Mouse (Mus musculus): ENCODE results near the gene Ralgds. TPM values are rescaled to one million over a fixed set of nuclear protein-coding genes. Genes with fewer than 3 reads are reported as not detected.

Ralgds gene
- total RNA-seq, 2 experiments from 2014 or later, result 155 to 158 TPM

DNA sequence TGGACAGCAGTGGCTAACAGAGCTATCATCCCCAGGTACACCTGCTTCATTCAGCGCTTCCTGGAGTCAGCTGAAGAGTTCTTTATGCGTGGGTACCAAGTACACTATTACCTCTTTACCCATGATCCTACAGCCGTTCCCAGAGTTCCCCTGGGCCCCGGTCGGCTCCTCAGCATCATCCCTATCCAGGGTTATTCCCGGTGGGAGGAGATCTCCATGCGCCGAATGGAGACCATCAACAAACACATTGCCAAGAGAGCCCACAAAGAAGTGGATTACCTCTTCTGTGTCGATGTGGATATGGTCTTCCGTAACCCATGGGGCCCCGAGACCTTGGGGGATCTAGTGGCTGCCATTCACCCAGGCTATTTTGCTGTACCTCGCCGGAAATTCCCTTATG is 8.2 kb upstream of the Ralgds start:
- no peak for DNase-seq (ENCODE audit: low spot score in 2 of 2)

DNA sequence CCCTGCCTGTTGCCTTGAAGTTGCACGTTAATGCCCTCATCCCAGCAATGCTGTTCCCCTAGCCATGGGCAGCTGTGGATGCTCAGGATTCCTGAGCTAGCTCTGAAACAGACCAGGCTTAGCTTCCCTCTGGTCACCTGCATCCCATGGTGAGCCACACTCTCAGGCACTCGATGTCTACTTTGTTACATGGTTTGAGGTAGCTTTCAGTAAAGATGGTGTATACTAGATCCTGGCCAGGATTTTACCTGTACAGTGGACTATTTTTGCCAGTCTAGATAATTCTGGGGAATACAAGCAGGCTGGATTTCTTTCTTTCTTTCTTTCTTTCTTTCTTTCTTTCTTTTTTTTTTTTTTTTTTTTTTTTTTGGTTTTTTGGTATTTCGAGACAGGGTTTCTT is 7.1 kb upstream of the Ralgds start, which contains the start of gene Gm10134:
Gene Gm10134 (plus strand): TSS at position 301 of the 400 bp plus-strand sequence.
- no peak for DNase-seq (ENCODE audit: low spot score in 2 of 2)

DNA sequence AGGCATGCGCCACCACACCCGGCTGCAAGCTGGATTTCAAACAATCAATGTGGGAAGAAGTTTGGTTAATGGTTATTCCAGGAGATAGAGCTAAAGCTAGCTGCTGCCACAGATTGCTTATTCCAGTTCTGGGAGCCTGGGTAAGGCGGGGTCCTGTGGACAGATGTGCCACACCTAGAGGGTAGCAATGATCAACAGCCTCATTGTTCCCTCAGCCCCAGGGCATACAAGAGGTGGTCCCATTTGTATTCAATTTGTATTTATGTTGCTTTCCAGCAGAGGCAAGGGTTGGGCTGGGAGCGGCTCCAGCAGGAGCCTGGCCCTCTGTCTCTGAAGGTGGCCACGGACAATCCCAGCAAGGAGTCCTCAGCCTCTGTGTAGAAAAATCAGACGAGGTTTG is 6.6 kb upstream of the Ralgds start:
- no peak for DNase-seq (ENCODE audit: low spot score in 2 of 2)

DNA sequence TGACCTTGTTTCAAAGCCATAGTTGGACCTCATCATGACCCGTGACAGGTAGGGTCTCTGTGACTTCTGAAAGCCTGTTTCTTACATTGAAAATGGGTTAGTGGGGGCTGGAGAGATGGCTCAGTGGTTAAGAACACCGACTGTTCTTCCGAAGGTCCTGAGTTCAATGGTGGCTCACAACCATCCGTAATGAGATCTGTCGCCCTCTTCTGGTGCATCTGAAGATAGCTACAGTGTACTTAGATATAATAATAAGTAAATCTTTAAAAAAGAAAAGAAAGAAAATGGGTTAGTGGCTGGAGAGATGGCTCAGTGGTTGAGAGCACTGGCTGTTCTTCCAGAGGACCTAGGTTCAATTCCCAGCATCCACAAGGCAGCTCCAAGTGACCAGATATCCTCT is 1.3 kb upstream of the Ralgds start:
- peak; percentile 2 to 7 for DNase-seq (ENCODE audit: low spot score in 2 of 2)

DNA sequence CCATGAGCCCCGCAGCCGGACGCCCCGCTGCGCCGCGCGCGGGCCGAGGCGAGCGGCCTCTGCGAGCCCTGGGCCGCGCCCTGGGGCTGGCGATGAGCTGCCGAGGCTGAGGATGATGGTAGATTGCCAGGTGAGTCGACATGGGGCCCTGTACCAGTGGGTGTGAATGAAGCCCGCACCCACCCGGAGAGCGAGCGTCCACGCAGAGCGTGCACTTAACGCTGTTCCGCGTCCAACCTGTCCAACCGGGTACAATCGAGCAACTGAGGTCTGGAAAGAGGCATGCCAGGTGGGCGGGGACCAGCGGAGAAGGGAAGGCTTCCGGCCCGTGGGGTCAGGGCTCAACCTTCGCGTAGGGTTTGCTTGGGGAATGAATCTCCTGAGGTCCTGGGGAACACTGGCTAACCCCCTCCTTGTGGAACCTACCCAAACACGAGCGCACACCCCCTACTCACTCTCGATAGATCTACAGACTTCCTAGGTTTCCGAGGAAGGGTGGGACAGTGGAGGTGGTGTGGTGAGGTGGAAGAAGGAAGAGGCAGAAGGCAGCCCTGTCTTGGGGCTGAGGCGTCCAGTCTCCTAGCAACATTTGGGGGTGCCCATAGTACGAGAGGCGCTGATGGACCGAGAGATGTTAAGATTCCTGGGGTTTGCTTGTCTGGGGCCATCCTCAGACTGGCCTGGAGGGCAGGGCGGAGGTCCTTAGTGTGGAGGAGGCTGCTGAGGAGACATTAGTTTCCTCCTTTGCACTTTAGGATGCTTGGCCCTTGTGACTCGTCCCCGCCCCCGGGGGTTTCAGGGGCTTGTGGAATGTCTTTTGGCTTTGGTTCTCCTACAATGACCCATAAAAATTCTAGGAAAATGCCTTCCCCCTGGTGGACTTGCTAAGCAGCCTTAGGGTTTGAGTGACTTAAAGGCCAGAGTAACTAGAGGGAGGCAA is 776 bp downstream of the Ralgds start:
- DNase-seq (ENCODE audit: low spot score in 2 of 2), result peak; percentile 46 to 57

DNA sequence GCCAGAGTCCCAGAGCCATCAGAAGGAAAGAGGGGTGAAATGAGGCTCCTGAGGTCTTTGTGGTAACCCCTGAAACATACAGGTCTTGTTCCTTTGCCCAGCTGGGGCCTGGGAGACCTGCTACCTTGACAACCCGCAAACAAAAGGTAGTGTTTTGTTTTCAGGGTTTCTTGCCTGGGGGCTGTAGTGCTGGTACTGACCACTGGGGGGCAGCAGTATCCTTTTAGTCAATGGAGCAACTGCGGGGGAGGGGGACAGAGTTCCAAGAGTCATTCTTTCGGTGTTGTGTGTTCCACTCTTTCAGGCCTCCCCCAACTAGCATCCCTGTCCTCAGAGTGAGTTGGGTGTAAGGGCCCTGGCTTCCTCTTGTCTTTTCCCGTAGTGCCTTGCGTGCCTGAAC is 1.6 kb downstream of the Ralgds start:
- DNase-seq (ENCODE audit: low spot score in 2 of 2), result peak; percentile 92 to 93

DNA sequence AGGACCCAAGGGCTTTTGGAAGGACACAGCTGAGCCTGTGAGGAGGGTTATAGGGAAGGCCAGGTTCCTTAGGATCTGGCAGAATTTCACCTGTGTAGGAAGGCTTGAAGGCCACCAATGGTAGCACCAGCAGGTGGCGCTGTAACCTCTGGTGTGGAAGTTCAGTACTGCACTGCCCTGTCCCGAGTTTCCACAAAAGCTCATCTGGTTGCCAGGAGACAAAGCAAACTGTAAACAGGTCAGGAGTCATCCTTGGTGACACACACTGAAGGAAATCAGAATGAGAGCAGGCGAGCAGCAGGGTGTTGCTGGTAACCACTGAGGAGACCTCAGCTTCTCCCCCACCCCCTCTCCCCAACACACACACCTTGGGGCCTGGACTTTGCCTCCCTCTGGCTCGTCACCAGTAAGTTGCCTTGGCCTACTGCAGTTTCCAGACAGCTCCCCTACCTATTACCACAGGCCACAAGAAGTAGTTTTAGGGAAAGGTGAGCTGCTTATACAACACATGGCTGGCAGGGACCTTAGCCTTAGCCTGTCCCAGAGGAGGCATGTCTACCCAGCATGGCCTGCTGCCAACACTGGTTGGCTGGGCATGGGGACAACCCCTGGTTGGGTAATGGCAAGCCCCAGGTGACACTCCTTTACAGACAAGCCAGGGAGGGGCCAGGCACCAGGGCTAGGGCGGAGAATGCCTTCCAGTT is 4.4 kb downstream of the Ralgds start:
- peak; percentile 72 to 77 for DNase-seq (ENCODE audit: low spot score in 2 of 2)

DNA sequence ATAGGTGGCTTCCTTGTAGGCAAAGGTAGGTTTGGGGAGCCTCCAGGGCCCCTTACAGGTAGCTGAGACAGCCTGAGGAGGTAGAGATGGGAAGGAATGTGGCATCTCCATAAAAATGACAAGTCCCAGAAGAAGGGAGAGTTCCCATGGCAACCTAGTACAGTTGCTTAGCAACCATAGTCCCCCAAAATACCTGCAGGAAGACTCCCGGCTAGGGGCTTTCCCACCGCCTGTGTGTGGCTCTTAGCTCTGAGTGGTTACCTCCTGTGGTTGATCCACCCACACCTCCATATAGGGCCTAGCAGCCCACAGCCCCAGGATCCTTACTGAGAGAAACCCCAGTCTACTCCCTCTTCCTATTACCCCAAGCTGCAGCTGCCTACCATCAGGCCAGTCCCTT is 5.3 kb downstream of the Ralgds start:
- DNase-seq (ENCODE audit: low spot score in 2 of 2), result peak; percentile 27 to 49

DNA sequence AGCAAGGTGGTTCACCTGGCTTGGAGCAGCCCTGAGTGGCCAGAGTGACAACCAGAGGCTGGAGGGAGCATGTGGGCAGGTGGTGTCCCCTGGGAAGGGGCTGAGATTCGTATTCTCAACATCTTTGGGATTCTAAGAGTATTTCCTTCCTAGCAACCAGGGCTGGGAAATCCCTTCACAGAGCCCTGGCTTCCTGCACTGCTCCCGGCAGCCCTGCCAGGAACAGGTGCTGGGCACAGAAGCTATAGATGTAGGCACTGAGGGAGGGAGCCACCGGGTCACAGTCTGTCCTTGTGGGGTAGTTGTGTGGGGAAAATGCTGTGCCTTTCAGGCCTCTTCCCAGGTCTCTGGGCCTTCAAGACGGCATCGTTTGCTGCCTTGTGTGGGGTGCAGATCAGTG is 7.7 kb downstream of the Ralgds start:
- peak; percentile 21 to 23 for DNase-seq (ENCODE audit: low spot score in 2 of 2)

DNA sequence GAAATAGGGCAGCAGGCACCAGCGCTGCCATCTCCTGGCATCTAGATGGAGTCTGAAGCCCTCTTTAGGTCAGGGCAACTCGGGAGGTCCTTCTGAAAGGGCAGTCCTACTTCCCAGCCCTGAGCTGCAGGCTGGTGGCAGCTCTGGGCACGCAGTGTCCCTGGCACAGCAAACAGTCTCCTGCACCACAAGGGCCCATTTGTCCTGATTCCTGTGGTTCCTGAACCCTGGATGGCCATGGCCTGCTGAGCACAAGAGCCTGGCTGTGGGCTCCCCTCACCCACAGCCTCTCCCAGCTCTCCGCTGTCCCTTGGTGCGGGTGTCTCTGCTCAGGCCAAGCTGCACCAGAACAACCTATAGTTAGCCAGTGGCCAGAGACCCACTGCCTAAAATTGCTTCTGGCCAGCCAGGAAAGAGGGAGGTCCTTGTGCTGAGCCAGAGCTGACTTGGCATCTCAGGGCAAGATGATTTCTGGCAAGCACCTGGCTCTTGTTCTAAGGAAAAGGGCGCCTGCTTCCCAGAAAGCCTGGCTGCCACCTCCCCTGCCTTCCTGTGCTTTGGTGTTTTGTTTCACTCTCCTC is 8.7 kb downstream of the Ralgds start:
- peak; percentile 61 to 65 for DNase-seq (ENCODE audit: low spot score in 2 of 2)

DNA sequence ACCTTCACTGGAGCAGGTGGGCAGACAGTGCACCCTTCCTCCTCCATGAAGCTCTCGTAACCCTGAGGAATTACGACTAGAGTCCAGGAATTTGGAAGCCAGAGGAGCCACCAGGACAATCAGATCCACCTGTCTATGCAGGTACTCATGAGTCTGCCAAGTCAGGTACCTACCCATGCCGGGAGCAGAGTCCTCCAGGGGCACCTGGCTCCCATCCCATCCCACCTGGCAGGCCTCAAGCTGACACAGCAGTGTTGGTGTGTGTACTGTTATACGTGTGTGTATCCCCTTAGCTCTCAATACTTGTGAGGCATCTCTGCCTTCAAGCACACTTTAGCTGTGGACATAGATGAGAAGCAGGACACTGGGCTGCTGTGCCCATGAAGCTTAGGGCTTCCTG is 9.2 kb downstream of the Ralgds start:
- DNase-seq (ENCODE audit: low spot score in 2 of 2), result peak; percentile 22 to 39

DNA sequence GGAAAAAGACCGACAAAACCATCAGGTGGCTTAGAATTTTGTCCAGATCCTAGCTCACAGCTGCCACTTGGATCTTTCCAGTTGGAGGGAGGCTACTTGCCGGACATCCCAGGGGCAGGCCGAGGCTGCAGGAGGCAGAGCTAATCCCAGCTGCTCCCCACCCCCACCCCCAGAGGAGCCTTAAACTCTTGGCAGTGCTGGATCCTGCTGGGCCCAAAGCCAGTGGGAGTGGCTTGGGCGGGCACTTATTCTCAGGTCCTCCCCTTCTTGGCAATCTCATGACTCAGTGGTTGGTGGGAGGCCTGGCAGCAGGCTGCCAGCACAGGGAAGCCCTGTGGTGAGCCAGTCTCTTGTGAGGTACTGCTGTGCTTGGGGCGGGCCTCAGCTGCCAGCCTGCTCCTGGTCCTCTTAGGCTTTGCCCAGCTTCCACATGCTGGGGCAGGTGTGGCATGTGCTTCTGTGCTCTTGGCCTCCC is 10.8 kb downstream of the Ralgds start:
- DNase-seq (ENCODE audit: low spot score in 2 of 2), result peak; percentile 89 to 92

DNA sequence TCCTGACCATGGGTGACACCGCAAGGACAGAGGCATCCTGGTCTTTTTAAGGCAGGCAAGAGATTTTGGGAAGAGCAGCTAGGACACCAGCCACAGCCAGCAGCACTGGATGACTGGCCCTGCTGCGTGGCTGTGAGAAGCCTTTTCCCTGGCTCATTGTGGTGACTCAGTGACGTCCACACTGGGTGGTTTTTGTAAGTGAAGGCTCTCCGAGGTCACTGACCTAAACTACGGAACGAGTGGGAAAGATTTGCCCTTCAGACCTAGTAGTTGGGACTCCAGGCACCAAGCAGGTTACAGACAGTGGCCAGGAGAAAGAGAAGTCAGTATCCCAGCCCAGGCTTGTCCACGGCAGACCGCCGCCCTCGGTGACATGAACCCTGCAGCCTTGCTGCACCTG is 11.5 kb downstream of the Ralgds start:
- DNase-seq (ENCODE audit: low spot score in 2 of 2), result peak in 1 of 2 experiments; percentile 11

DNA sequence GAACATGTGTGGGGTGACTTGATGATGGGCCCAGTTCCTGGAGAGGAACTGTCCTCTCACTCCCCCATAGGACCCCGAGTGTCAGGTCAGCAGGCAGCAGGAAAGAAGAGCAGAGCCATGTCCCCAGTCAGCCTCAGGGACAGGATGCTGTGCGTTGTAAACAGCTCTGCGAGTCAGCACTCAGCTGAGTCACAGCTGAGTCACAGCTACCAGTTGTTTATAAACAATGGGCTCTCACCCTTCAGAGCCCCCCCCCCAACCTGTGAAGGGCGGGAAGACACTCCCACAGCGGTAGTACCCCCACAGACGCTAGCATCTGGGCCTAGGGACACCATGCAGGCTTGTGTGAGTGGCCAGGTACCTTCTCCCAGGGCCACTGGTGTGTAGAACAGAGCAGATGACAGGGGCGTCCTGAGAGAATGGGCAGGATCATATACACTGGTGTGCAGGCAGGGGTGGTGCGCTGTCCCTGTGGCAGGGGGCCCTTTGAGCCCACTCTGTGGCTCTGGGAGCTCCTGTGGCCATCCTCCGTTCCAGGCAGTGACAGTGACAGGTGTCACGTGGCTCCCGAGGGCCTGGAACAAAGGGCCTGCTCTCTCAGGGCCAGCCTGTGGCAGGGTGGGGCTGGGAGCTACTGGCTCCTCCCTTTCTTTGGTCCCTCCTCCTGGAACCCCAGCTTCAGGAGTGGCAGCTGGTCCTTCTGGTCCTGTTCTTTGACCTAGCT is 12.5 kb downstream of the Ralgds start:
- DNase-seq (ENCODE audit: low spot score in 2 of 2), result peak; percentile 20 to 31

DNA sequence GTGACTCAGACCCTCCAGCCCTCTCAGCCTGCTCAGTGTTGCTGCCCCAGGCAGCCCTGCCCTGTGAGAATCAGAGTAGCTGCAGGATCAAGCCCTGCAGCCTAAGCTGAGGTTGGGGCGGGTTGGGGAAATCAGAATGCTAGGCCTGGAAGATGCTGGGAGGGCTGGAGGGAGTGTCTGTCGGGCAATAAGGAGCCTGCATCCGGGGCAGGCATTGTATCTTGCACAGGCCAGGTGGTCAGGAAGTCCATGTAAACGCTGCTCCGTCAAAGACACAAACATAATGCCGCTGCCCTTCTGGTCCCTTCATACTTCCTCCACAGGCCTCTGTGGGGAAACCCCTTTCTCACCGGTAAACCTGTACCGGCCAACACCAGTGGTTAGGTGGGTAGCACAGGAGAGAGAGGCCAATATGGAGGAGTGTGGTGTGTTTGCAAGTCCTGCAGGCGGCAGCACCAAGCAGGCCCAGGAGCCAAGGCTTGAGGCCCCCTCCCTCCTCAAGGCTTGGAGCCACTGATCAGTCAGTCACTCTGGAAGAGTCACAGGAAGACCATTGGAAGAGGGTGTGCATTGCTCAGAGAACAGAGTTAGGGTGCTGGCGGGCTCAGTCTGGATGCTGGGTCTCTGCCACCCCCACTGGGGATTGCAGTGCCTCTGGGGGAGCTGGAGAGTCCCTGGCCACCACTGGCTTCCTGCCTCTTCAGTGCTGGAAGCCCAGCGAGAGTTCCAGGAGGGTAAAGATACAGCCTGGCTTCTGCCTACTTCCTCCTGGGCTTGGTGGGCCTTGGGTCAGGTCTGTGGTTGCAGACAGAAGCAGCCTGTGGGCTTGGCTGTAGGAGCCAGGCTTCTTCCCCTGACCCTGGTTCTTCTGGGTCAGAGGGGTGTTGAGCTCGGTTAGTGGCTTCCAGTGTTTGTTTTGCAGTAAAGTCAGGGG is 13.3 kb downstream of the Ralgds start:
- DNase-seq (ENCODE audit: low spot score in 2 of 2), result peak in 1 of 2 experiments; percentile 42

DNA sequence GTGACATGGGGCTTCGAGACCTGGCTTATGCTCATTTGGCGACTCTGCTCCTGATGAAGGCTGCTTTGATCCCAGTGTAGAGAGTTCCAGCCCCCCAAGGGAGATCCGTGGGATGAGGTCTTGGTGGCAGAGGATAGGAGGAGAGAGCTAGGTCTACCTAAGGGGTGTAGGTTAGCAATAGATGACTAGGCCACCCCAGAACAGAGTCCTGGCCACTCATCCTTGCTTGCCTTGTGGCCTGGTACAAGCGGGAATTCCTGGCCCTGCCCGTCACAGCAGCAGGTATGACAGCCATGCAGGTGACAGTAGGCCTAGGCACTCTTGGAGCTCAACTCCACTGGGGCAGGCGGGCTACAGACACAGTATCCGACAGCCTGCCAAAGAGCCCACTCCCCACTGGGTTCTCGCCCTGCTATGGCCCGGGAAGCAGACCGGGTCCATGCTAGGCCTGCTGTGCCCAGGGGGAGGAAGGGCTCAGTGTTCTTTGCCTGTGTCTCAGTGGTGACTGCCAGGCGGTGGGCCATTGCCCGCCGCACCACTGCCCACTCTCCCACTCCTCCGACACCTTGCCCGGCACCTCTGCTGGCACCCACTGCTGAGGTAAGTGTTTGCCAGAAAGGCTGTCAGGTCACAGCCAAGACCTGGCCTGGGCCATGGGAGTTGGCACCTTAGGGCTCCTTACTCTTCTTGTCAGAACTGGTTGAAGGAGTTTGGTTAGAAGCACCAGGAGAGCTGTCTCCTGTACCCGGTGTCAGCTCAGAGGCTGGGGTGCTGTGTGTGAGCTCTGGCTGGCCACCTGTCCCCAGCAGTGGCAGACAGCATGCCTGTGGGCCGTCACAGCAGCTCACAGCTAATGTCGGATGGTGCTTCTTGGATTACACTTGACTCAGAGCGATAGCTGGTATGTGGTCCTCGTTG is 14.8 kb downstream of the Ralgds start:
- DNase-seq (ENCODE audit: low spot score in 2 of 2), result no peak

DNA sequence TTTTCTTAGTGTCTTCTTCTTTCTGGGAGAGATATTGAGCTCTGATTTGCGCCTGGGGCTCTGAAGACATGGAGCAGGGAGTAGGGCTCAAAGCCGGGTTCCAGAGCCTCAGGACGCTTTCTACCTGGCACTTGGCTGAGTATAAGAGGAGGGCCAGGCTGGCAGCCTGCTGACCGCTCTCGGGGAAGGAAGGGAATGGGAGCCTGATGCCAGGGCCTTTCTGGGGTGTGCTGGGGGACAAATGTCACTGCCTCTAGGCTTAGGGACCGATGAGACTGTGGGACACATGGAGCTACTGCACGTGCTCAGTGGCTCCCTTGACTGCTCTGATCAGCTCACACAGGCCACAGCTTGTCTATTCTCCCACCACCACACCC is 15.4 kb downstream of the Ralgds start:
- DNase-seq (ENCODE audit: low spot score in 2 of 2), result no peak

DNA sequence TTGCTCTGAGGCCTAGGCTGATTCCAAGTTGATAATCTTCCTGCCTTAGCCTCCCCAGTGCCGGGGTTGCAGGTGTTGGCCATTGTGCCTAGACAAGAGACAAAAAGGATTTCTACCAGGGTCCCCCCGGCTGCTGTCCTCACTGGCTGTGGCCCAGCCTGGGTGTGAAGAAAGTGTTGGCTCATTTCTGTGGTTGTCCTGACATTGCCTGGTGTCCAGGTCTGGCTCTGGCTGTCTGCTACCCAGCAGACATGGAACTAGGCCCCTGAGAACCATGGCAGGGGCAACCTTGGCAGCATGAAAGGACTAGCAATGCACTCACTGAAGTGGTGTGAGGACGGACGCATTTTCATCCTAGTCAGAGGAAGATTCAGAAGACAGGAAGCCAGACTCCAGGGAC is 16.9 kb downstream of the Ralgds start:
- no peak for DNase-seq (ENCODE audit: low spot score in 2 of 2)

DNA sequence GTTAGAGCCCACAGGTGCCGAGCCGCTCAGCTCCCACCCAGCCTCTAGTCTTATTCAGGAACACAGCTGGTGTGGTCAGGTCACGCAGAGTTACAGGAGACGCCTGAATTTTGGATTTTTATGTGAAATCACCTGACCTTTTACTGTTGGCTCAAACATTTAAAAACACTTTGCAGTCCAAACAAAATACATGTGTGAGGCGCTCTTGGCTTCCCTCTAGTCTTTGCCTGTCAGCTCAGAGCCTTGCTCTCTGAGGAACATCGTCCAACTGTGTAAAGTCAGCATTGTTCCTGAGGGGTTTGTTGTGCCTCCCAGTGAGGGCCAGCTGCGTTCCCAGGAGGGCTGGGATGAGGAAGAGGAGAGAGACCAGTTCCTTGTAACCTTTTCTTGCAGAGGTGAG is 17.4 kb downstream of the Ralgds start:
- no peak for DNase-seq (ENCODE audit: low spot score in 2 of 2)

Data from layer of hippocampus, postnatal 10 days (tissue).